Comparison of ENCODE assay signal across 17 mouse cellular contexts in genomic region chr1:33876416-33876815, GRCm38 (mm10). TPM values are rescaled to one million over a fixed set of nuclear protein-coding genes. Genes with fewer than 3 reads are reported as not detected.
A peak's percentile ranks its signal among the peaks of the same experiment; 100 is the strongest.
DNase-seq lines count a peak whose midpoint lies in the region; ATAC-seq and TF ChIP-seq lines count a peak whose summit lies in the region.
"Had no signal": no experiment of that assay in that cellular context is flagged by ENCODE, and none has a peak within 500 bp of the region (broad histone marks: within the 10 kb centered on the region; RNA-seq: fewer than 3 reads in every experiment).

No protein-coding gene starts in this region.

- no peak for TF ChIP-seq POLR2A in liver, adult 2 months (IDR thresholded peaks at IDR 0.05; ENCODE audit: extremely low read depth, insufficient read depth, low read length)
- TF ChIP-seq POLR2A in MEL (IDR thresholded peaks at IDR 0.05; ENCODE audit: control insufficient read depth in 1 of 2, insufficient read depth in 1 of 2, low read depth in 1 of 2, low read length in 2 of 2, poor library complexity in 1 of 2): no peak

- no peaks in the 10 kb centered on the region for H3K9me3 ChIP-seq in MEL (replicated peaks; ENCODE audit: insufficient read depth, low read length)
- no peaks in the 10 kb centered on the region for H3K9me3 ChIP-seq in midbrain, embryonic 13.5 days
- H3K9me3 ChIP-seq: forebrain, embryonic 13.5 days; heart, embryonic 13.5 days; hindbrain, embryonic 12.5 days had no signal

- TF ChIP-seq RAD21 in MEL (IDR thresholded peaks at IDR 0.05; ENCODE audit: low read depth, low read length): no peak

- no peak for ATAC-seq in midbrain, embryonic 13.5 days
- ATAC-seq: forebrain, embryonic 13.5 days; hindbrain, embryonic 16.5 days had no signal

- no peak for TF ChIP-seq EP300 in MEL (IDR thresholded peaks at IDR 0.05; ENCODE audit: low read depth in 1 of 2, low read length in 2 of 2)

- intact Hi-C loops in heart, postnatal 25 days (cut with DNase I): no loop called here

- H3K4me2 ChIP-seq in midbrain, embryonic 13.5 days (replicated peaks): no peak overlapping the region
- H3K4me2 ChIP-seq: embryonic facial prominence, embryonic 13.5 days; forebrain, embryonic 13.5 days; heart, embryonic 13.5 days; hindbrain, embryonic 12.5 days had no signal

- H3K79me2 ChIP-seq in liver, adult 2 months (ENCODE audit: control insufficient read depth, insufficient read depth, low read length): no peaks in the 10 kb centered on the region
- no peaks in the 10 kb centered on the region for H3K79me2 ChIP-seq in MEL (ENCODE audit: control insufficient read depth, insufficient read depth, low read length, poor library complexity)
- no peaks in the 10 kb centered on the region for H3K79me2 ChIP-seq in macrophage (ENCODE audit: inconsistent target)

- no peak overlapping the region for H3K4me3 ChIP-seq in liver, adult 2 months (ENCODE audit: insufficient read depth, low read depth, low read length)
- no peak overlapping the region for H3K4me3 ChIP-seq in MEL (ENCODE audit: control insufficient read depth in 1 of 2, insufficient read depth in 1 of 2, low read depth in 2 of 2, low read length in 2 of 2)
- H3K4me3 ChIP-seq in macrophage (ENCODE audit: inconsistent target): no peak overlapping the region
- H3K4me3 ChIP-seq in midbrain, embryonic 13.5 days (replicated peaks): no peak overlapping the region
- H3K4me3 ChIP-seq: embryonic facial prominence, embryonic 13.5 days; forebrain, embryonic 13.5 days; gastrocnemius, adult 2 months; heart, embryonic 13.5 days; hindbrain, embryonic 12.5 days had no signal

- no peak overlapping the region for H3K27ac ChIP-seq in liver, adult 2 months (replicated peaks; ENCODE audit: insufficient read depth, low read depth, low read length)
- H3K27ac ChIP-seq in MEL (ENCODE audit: control insufficient read depth, low read depth, low read length) (no peak overlapping the region), macrophage (peak overlapping the region; percentile 17; the same call in 1 of the 2 replicates)
- H3K27ac ChIP-seq in midbrain, embryonic 13.5 days: no peak overlapping the region
- H3K27ac ChIP-seq: embryonic facial prominence, embryonic 13.5 days; forebrain, embryonic 13.5 days; gastrocnemius, adult 2 months; heart, embryonic 13.5 days; hindbrain, embryonic 12.5 days had no signal

- H3K27me3 ChIP-seq in liver, adult 2 months (ENCODE audit: control insufficient read depth, insufficient read depth, low read length): no peaks in the 10 kb centered on the region
- no peaks in the 10 kb centered on the region for H3K27me3 ChIP-seq in MEL (ENCODE audit: control insufficient read depth in 1 of 2, insufficient read depth in 2 of 2, low read length in 2 of 2)
- H3K27me3 ChIP-seq in midbrain, embryonic 13.5 days: no peaks in the 10 kb centered on the region
- H3K27me3 ChIP-seq: embryonic facial prominence, embryonic 13.5 days; forebrain, embryonic 13.5 days; heart, embryonic 13.5 days; hindbrain, embryonic 12.5 days had no signal

- 85% methylated on average over 3 of the region's 3 CpGs for WGBS in liver, adult 2 months
- 75% methylated on average over 3 of the region's 3 CpGs for WGBS in macrophage (ENCODE audit: missing documents)
- 85% methylated on average over 3 of the region's 3 CpGs for WGBS in midbrain, embryonic 13.5 days

- no peaks in the 10 kb centered on the region for H3K4me1 ChIP-seq in liver, adult 2 months (ENCODE audit: control insufficient read depth, insufficient read depth, low read length)
- no peaks in the 10 kb centered on the region for H3K4me1 ChIP-seq in MEL (ENCODE audit: control insufficient read depth in 1 of 2, insufficient read depth in 2 of 2, low read length in 2 of 2)
- no peaks in the 10 kb centered on the region for H3K4me1 ChIP-seq in midbrain, embryonic 13.5 days (replicated peaks)
- H3K4me1 ChIP-seq: embryonic facial prominence, embryonic 13.5 days; forebrain, embryonic 13.5 days; heart, embryonic 13.5 days; hindbrain, embryonic 12.5 days had no signal

- H3K9ac ChIP-seq in liver, adult 2 months (ENCODE audit: low read depth, low read length): no peak overlapping the region
- no peak overlapping the region for H3K9ac ChIP-seq in MEL (ENCODE audit: control insufficient read depth, low read depth, low read length, poor library complexity, severe bottlenecking)
- H3K9ac ChIP-seq in midbrain, embryonic 13.5 days (replicated peaks): no peak overlapping the region
- H3K9ac ChIP-seq: embryonic facial prominence, embryonic 13.5 days; forebrain, embryonic 13.5 days; heart, embryonic 13.5 days; hindbrain, embryonic 12.5 days had no signal

- no peak for TF ChIP-seq CTCF in liver, adult 2 months (IDR thresholded peaks at IDR 0.05; ENCODE audit: low read depth, low read length)
- no peak for TF ChIP-seq CTCF in MEL (IDR thresholded peaks at IDR 0.05 in 2 of 3, conservative IDR thresholded peaks at IDR 0.05 in 1 of 3; ENCODE audit: control insufficient read depth in 1 of 3, insufficient read depth in 1 of 3, low read depth in 2 of 3, low read length in 3 of 3, poor library complexity in 1 of 3, severe bottlenecking in 1 of 3)

- peak; percentile 28 for DNase-seq in liver, adult 2 months (ENCODE audit: extremely low read depth, low read depth, low spot score)
- no peak for DNase-seq in liver
- peak; percentile 11 for DNase-seq in MEL (ENCODE audit: low read depth, low spot score)
- peak; percentile 7 for DNase-seq in skeletal muscle tissue, adult 2 months (ENCODE audit: low read depth, low spot score)
- DNase-seq in cerebellum, adult 9-10 months: no peak
- no peak for DNase-seq in heart, postnatal 25 days (ENCODE audit: low spot score)
- DNase-seq: cerebellum, adult 8-10 months; gastrocnemius, adult 2 months; gastrocnemius, postnatal 25 days; heart, adult 11 months had no signal

- no peaks in the 10 kb centered on the region for H3K36me3 ChIP-seq in liver, adult 2 months (ENCODE audit: control insufficient read depth, insufficient read depth, low read length)
- H3K36me3 ChIP-seq in MEL (ENCODE audit: control insufficient read depth in 1 of 2, insufficient read depth in 2 of 2, low read length in 2 of 2): no peaks in the 10 kb centered on the region
- H3K36me3 ChIP-seq in macrophage (ENCODE audit: inconsistent target): no peaks in the 10 kb centered on the region
- no peaks in the 10 kb centered on the region for H3K36me3 ChIP-seq in midbrain, embryonic 13.5 days
- H3K36me3 ChIP-seq: embryonic facial prominence, embryonic 13.5 days; heart, embryonic 13.5 days; hindbrain, embryonic 12.5 days had no signal

TF ChIP-seq in MEL, 35 proteins besides CTCF, POLR2A, EP300 and RAD21 (continues in another document):
- no peak for TF ChIP-seq HCFC1 (IDR thresholded peaks at IDR 0.05; ENCODE audit: low read depth, low read length)
- TF ChIP-seq BHLHE40 (IDR thresholded peaks at IDR 0.05; ENCODE audit: borderline replicate concordance, low read depth, low read length): no peak
- no peak for TF ChIP-seq CHD1 (IDR thresholded peaks at IDR 0.05; ENCODE audit: low read depth, low read length)
- TF ChIP-seq CHD2 (IDR thresholded peaks at IDR 0.05; ENCODE audit: low read length): no peak
- no peak for TF ChIP-seq MXI1 (IDR thresholded peaks at IDR 0.05; ENCODE audit: low read depth, low read length)
- no peak for TF ChIP-seq POLR2AphosphoS2 (IDR thresholded peaks at IDR 0.05; ENCODE audit: low read length)
- TF ChIP-seq GABPA (IDR thresholded peaks at IDR 0.05; ENCODE audit: low read depth, low read length): no peak
- TF ChIP-seq NRF1 (IDR thresholded peaks at IDR 0.05; ENCODE audit: insufficient read depth, low read depth, low read length, poor library complexity, severe bottlenecking): no peak
- no peak for TF ChIP-seq USF1 (IDR thresholded peaks at IDR 0.05; ENCODE audit: low read depth, low read length)
- no peak for TF ChIP-seq ZNF384 (IDR thresholded peaks at IDR 0.05; ENCODE audit: low read depth, low read length)
- no peak for TF ChIP-seq SMC3 (IDR thresholded peaks at IDR 0.05; ENCODE audit: low read depth, low read length)
- TF ChIP-seq TCF12 (IDR thresholded peaks at IDR 0.05; ENCODE audit: low read depth, low read length): no peak
- TF ChIP-seq TAL1 (IDR thresholded peaks at IDR 0.05; ENCODE audit: low read length): no peak
- no peak for TF ChIP-seq SIN3A (IDR thresholded peaks at IDR 0.05; ENCODE audit: low read length)
- no peak for TF ChIP-seq NELFE (IDR thresholded peaks at IDR 0.05; ENCODE audit: low read depth, low read length)
- no peak for TF ChIP-seq ZKSCAN1 (IDR thresholded peaks at IDR 0.05; ENCODE audit: low read depth, low read length)

RNA-seq across cellular contexts. Expression of gene Bend6, which starts 31.2 kb away (rescaled TPM):
- 0.18 and 0.40 TPM in 2 replicates for total RNA-seq in liver, adult 2 months (2014; rRNA removed)
- polyA plus RNA-seq in liver, adult 2 months (2012; rRNA removed): 0.05 TPM in 2 replicates
- total RNA-seq in MEL (2012; rRNA removed): 0.08 TPM in 1 of 2 replicates, not detected in the other
- polyA plus RNA-seq in MEL (2012; ENCODE audit: insufficient read depth in 1 of 2, insufficient read length in 2 of 2, low read depth in 1 of 2, low replicate concordance in 2 of 2, missing spikeins in 1 of 2): under 1 TPM in 1 of 2 experiments, not detected in 1; 0.04 TPM
- total RNA-seq in macrophage (2018; cell fraction: chromatin; rRNA removed): 1 to 10 TPM in 8 of 26 experiments, under 1 TPM in 13, not detected in 5; 0.37 to 5.0 (median 0.90) TPM
- 1 to 10 TPM in 3 of 26 experiments, under 1 TPM in 23; 0.38 to 2.2 (median 0.68) TPM for total RNA-seq in macrophage (2018; cell fraction: cytosol; rRNA removed)
- 1 to 10 TPM in 11 of 26 experiments, under 1 TPM in 15; 0.40 to 3.0 (median 0.90) TPM for total RNA-seq in macrophage (2018; cell fraction: nucleus; rRNA removed)
- 0.69 to 0.76 TPM (median 0.69 TPM) in 3 replicates for polyA plus RNA-seq in macrophage (2018)
- 1 to 10 TPM; 2.3 to 2.4 TPM for total RNA-seq in heart, postnatal 25 days (2021)
- 12.2 and 12.8 TPM in 2 replicates for polyA plus RNA-seq in midbrain, embryonic 13.5 days (2015; fragmentation: Nextera tagmentation; extraction: Ambion mirVana)

RNA-seq across cellular contexts. Expression of gene Dst, which starts 31.6 kb away (rescaled TPM):
- 53.6 and 60.4 TPM in 2 replicates for total RNA-seq in liver, adult 2 months (2014; rRNA removed)
- polyA plus RNA-seq in liver, adult 2 months (2012; rRNA removed): 10.5 and 14.8 TPM in 2 replicates
- 0.08 and 0.10 TPM in 2 replicates for total RNA-seq in MEL (2012; rRNA removed)
- polyA plus RNA-seq in MEL (2012; ENCODE audit: insufficient read depth in 1 of 2, insufficient read length in 2 of 2, low read depth in 1 of 2, low replicate concordance in 2 of 2, missing spikeins in 1 of 2) (under 1 TPM in 1 of 2 experiments, not detected in 1; 0.60 TPM), macrophage (2018) (5.9 to 8.8 TPM (median 8.4 TPM) in 3 replicates)
- 100 to 1,000 TPM in 18 of 26 experiments, 10 to 100 TPM in 8; 58.4 to 713 (median 225) TPM for total RNA-seq in macrophage (2018; cell fraction: chromatin; rRNA removed)
- total RNA-seq in macrophage (2018; cell fraction: cytosol; rRNA removed): 10 to 100 TPM in 23 of 26 experiments, 1 to 10 TPM in 3; 8.0 to 47.6 (median 16.7) TPM
- 100 to 1,000 TPM in 15 of 26 experiments, 10 to 100 TPM in 11; 30.8 to 434 (median 116) TPM for total RNA-seq in macrophage (2018; cell fraction: nucleus; rRNA removed)
- 100 to 1,000 TPM; 338 to 369 TPM for total RNA-seq in heart, postnatal 25 days (2021)
- polyA plus RNA-seq in midbrain, embryonic 13.5 days (2015; fragmentation: Nextera tagmentation; extraction: Ambion mirVana): 35.2 and 38.3 TPM in 2 replicates

Comparison
In these comparisons a context has a peak if more than half of its experiments do, and no peak if none do; other contexts are left out.
1. DNase-seq: peak in liver, adult 2 months (single experiment), MEL (single experiment) and skeletal muscle tissue, adult 2 months (single experiment); none in liver (single experiment), cerebellum, adult 9-10 months (single experiment) and heart, postnatal 25 days (single experiment).